Mouse (Mus musculus) megakaryocyte progenitor cell, adult 5-6 weeks (primary cell): ENCODE results near the gene Mrpl27. TPM values are rescaled to one million over a fixed set of nuclear protein-coding genes. Genes with fewer than 3 reads are reported as not detected.
A peak's percentile ranks its signal among the peaks of the same experiment; 100 is the strongest.
"Not testable (repeated sequence)": the region's sequence is repeated elsewhere in the genome, so short reads cannot be mapped to it uniquely, and the experiment has no call there.

Experiments used
- ATAC-seq: replicated peaks from 2 replicates; pipeline ENCODE4 v1.8.0; 2016; ENCODE audit warnings: mild to moderate bottlenecking, moderate TSS enrichment, inconsistent platforms; ENCODE audit not compliant: poor library complexity
- total RNA-seq, 2 experiments: library from RNA; stranded (forward) in 1 of 2; stranded (reverse) in 1 of 2; fragments of 157-497, 149-512 nt in 1 of 2; fragments of 200-1000 nt in 1 of 2; gene quantifications; 2 replicates each; pipeline versions ENCODE4 v1.2.3 to v1.2.4; 2015 to 2017

Mrpl27 gene
- total RNA-seq (2015) (53.4 and 53.5 TPM in 2 replicates), total RNA-seq (2017) (46.4 and 46.8 TPM in 2 replicates)

- peak; percentile 96 for ATAC-seq
Observed at GRCm38 (mm10) chr11:94653663-94654436, at the start of gene Mrpl27, which contains the start of gene Eme1. Mrpl27 (plus strand) TSS chr11:94653767. Eme1 (minus strand) TSS chr11:94653964.

DNA sequence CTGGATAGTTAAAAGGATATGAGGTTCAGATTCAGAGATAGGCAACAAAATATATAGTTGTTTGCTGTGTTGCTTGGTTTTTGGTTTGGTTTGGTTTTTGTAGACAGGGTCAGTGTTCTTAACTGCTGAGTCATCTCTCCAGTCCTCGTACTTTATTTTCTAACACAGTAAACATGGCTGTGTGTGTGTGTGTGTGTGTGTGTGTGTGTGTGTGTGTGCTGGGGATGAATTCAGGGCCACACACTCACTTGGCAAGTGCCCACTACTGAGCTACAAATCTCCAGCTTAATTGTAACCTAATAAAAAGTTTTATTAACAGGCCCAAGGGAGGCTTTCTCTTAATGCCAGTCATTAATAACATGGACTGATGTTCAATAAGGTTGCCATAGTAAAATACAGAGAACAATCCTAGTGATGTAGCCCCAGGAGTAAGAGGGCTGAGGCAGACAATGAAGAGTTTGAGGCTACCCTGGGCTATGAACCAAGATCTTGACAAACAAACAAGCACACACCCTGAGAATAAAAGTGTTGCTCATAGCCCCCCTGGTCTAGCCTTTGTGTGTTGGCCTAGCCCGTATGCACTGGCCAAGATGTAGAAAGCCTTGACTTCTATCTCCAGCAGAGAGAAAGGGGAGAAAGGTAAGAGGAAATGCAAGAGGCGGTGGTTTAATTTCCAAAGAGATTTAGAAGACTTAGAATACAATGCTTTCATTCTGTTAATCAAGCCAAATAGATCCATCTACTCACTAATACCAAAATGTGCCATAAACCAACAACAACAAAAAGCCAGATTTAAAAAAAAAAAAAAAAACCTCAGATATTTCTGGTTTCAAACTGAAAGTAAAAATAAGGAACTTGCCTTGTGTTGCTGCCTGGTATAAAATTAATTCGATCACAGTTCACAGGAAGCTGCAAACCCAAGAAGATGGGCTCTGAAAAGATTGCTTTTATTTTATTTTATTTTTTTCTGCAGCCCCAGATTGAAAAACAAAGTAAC lies 42.5 kb upstream of the Mrpl27 start:
- peak; percentile 31; the same call in 1 of the 2 replicates for ATAC-seq

DNA sequence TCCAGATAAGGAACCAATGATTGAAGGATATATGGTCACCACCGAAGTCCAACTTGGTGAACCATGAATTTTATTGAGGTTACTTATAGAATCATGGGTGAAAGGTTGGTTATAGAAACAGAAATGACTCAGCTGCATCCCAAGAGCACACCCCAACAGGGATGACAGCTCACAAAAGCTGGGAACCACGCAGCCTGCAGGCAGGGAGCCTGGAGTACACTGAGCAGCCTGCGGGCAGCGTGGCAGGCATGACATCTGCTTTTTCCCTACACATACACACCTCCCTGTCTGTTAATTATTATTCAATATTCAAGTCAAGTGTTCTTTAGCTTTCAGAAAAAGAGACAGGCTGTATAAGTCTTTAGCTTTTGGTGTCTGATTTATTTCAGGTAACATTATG lies 39.0 kb upstream of the Mrpl27 start:
- ATAC-seq = no peak

DNA sequence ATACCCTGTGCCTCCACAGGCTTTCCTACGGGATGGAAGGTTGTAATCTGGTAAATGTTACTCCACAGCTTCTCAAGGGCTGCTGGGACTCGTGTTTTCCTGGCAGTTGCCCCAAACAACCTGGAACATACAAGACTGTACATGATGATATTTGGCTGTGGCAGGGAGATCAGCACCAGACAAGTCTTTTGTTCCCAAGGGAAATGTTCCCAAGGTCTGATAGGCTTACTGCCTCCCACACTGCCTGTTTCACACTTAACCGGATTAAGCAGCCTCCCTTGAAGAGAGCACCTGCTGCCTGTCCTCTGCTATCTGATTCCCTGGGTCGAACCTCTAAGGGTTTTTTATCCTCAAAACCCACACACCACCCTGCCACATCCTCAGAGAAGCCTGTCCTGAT lies 38.1 kb upstream of the Mrpl27 start:
- ATAC-seq = no peak

GRCm38 (mm10) chr11:94617646-94618045 lies 35.9 kb upstream of the Mrpl27 start:
- ATAC-seq = no peak

GRCm38 (mm10) chr11:94620766-94621457 lies 32.7 kb upstream of the Mrpl27 start:
- no peak for ATAC-seq

GRCm38 (mm10) chr11:94621458-94621852 lies 32.1 kb upstream of the Mrpl27 start:
- ATAC-seq = no peak

DNA sequence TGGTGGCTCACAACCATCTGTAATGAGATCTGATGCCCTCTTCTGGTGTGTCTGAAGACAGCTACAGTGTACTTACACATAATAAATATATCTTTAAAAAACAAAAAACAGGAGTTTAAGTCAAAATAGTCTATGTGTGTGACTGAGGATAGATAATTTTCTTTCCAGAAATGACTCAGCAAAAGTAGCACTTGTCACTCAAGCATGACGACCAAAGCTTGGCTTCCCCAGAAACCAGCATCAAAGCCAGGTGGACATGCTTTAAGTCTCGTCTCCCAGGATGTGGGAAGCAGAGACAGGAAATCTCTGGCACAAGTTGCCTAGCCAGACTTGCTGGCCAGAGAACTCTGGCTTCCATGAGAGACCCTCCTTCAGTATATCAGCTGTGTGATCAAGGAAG lies 31.4 kb upstream of the Mrpl27 start:
- 0 out of 2 replicates have a peak, but pooled peaks have one; percentile 37 for ATAC-seq

DNA sequence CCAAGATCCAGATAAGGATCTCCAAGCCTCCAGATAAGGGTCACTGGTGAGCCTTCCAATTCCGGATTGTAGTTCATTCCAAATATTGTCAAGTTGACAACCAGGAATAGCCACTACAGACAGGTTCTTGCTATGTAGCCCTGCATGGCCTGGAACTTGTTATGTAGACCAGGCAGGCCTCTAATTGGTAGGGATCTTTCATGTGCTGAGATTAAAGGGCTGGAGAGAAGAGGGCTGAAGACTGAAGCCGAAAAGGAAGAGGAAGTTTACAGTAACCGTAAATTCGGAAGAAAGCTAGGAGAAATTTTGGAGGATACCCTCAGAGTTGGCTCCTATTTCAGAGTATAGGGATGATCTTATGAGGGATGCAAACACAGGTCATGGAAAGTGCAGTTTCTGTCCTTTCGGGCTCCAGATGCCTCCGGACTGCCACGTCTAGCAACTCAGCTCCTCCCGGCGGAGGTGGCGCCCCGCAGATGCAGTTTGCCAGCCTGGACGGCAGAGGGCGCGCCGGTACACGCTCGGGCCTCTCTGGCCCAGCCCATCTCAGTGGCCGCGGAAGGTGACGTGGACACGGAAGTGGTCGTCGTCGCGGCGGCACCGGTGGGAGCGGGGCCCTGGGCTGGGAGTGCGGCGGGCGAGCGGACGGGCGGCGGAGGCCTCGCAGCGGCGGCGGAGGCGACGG lies 24.2 kb upstream of the Mrpl27 start, which contains the start of gene Lrrc59:
Gene Lrrc59, plus strand, starts transcription at position 569 of the 685 bp plus-strand sequence.
- peak; percentile 100 for ATAC-seq

DNA sequence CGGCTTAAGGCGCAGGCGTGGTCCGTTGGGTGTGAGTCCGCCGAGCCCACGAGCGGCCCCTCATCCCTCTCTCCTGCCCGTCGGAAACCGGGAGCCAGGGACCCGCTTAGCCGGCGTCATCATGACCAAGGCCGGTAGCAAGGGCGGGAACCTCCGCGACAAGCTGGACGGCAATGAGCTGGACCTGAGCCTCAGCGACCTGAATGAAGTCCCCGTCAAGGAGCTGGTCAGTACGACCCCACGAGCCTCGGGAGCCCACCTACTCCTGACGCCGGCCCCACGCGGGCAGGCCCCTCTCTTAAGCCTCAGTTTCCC lies 23.7 kb upstream of the Mrpl27 start:
- ATAC-seq = no peak

DNA sequence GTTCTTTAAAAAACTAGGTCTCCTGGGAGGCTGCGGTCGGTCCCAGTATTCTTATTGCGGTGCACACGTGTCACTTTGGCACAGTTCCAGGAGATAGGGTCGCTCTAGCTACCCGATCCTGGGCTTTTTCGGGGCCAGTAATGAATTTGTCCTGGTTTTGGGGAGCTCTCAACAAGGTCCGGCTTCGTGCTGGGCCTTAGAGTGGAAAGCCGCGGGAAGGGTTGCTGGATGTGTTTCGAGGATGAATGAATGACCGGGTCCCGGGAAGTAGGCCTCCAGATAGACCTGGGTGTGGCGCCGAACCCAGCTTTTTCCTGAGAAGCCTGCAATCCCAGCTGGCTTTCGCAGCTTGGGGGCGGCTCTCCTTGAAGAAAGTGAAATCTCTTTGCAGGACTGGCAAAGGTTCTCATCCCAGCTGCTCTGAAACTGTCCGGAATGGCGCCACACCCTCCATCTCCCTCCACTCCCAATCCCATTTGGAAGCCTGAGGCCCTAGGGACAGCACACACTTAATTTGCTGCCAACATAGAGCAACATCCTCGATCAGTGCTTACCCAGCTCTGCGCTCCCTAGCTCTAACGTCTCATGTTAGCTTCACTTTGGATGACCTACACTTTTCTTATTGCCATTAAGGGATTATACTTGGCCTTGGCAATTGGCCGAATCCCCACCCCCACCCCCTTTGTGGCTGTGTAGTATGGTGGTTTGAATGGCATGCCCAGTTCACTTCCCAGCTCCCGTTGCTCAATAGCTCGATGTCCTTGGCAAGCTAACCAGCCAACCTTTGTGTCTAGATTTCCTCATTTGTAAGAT lies 23.2 kb upstream of the Mrpl27 start:
- ATAC-seq = peak; percentile 51

GRCm38 (mm10) chr11:94631969-94632368 lies 21.6 kb upstream of the Mrpl27 start:
- no peak for ATAC-seq

- ATAC-seq = no peak
Observed at GRCm38 (mm10) chr11:94632988-94633387, 20.6 kb upstream of the Mrpl27 start.

- ATAC-seq = no peak
Observed at GRCm38 (mm10) chr11:94634431-94634830, 19.1 kb upstream of the Mrpl27 start.

DNA sequence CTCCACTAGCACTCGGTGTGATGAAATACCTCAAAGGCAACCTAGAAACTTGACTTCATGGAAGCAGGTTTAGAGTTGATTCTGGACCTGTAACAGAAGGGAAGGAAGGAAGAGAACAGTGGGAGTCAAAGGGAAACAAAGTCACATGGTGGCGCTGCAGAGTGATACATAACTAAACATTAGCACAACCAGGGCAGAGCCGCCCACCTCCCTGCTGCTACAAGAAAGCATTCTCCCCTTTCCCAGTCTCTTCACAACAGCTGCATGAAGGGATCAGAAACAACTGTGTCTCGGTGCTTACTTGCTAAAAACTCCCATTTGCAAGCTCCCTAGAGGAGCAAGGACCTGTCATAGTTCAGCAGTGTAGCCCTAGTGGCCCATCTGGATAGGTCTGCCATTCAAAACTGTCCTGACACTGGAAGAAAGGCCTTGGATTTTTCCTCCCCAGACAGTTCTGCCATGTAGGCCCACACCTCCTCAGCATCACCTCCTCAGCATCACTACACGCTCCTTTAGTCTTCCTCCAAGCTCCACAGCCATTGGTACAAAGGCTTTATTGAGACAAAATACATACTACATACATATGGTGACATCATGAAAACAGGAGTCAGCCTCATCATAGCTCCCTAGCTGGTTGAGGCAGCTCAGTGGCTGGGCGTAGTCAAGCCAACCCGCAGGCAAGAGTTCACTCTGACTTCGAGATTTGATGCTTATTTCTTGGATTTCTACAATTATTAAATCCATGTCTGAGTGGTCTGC lies 8.9 kb upstream of the Mrpl27 start:
- ATAC-seq = no peak

DNA sequence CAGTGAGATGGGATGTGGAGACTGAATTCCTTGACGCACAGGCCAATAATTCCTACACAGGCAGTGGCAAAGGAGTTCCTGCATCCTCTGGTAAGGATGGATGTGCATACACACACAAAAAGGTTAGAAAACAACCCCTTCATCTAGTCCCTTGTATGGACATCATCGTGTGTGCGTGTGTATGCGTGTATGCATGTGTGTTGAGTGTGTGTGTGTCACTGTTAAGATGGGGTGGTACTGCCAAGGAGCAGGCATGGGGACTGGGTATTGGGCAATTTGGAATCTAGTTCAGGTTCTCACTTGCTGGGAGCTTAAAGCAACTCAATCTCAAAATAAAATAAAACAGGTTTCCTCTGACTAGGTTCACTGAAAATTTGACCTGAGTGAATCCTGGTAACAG lies 7.1 kb upstream of the Mrpl27 start:
- no peak for ATAC-seq

DNA sequence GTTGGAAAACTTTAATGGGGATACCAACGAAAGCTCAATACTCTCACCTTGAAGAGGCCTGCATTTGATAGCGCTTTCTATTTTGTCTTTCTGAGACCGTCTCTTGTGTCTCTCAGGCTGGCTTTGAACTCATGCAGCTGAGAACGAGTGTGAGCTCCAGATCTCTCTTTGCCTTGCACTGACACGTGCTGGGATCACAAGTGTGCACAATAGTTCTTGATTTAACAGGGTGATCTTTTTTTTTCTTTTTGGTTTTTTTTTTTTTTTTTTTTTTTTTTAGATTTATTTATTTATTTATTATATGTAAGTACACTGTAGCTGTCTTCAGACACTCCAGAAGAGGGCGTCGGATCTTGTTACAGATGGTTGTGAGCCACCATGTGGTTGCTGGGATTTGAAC lies 2.3 kb upstream of the Mrpl27 start:
- not testable (repeated sequence) for ATAC-seq

- ATAC-seq = no peak
Observed at GRCm38 (mm10) chr11:94652973-94653372, 594 bp upstream of the Mrpl27 start.

- ATAC-seq = no peak
Observed at GRCm38 (mm10) chr11:94661344-94661743, 7.8 kb downstream of the Mrpl27 start.
